Mouse (Mus musculus) midbrain, embryonic 14.5 days (tissue): ENCODE measurements around the gene Glt8d1. TPM values are rescaled to one million over a fixed set of nuclear protein-coding genes. Genes with fewer than 3 reads are reported as not detected.

Source experiments
- ATAC-seq: fragments of 200-750 bp; cut with Nextera tagmentation; 2 replicates; pipeline ENCODE4 v1.8.0; 2017; ENCODE audit warnings: moderate number of reproducible peaks, moderate library complexity; ENCODE audit not compliant: low FRiP score, low TSS enrichment
- DNase-seq: peaks from one replicate; pipeline ENCODE4 v3.0.0-alpha.2; 2015
- H3K27ac ChIP-seq: fragments of 300-500 bp; sonication (generic); replicated peaks from 2 replicates; pipeline ENCODE4 v1.5.1; 2014; ENCODE audit warnings: mild to moderate bottlenecking, low read depth, low read length, moderate library complexity
- H3K27me3 ChIP-seq: fragments of 300-500 bp; sonication (generic); 2 replicates; pipeline ENCODE4 v1.6.1; 2014; ENCODE audit warnings: low read length, control low read depth, mixed read lengths; ENCODE audit not compliant: control insufficient read depth, insufficient read depth
- H3K36me3 ChIP-seq: fragments of 300-500 bp; sonication (generic); 2 replicates; pipeline ENCODE4 v1.6.1; 2014; ENCODE audit warnings: low read length, control low read depth; ENCODE audit not compliant: control insufficient read depth, insufficient read depth
- H3K4me1 ChIP-seq: fragments of 300-500 bp; sonication (generic); 2 replicates; pipeline ENCODE4 v1.6.1; 2014; ENCODE audit warnings: mild to moderate bottlenecking, antibody characterized with exemption, low read length, control low read depth; ENCODE audit not compliant: control insufficient read depth, insufficient read depth
- H3K4me2 ChIP-seq: fragments of 300-500 bp; sonication (generic); 2 replicates; pipeline ENCODE4 v1.6.1; 2014; ENCODE audit warnings: mild to moderate bottlenecking, low read length, moderate library complexity
- H3K4me3 ChIP-seq: fragments of 300-500 bp; sonication (generic); replicated peaks from 2 replicates; pipeline ENCODE4 v1.5.1; 2014; ENCODE audit warnings: low read depth, low read length
- H3K9ac ChIP-seq: fragments of 300-500 bp; sonication (generic); replicated peaks from 2 replicates; pipeline ENCODE4 v1.6.1; 2014; ENCODE audit warnings: mild to moderate bottlenecking, low read length, moderate library complexity
- H3K9me3 ChIP-seq: fragments of 300-500 bp; sonication (generic); 2 replicates; pipeline ENCODE4 v1.6.1; 2016; ENCODE audit warnings: low read length, control low read depth, mixed read lengths; ENCODE audit not compliant: control insufficient read depth
- WGBS: fragments of 180-500 bp; shearing (Covaris S2); extraction: QIAGEN DNeasy Blood & Tissue Kit; methylation state at CpG from one replicate; pipeline ENCODE4 v1.1.7; 2014; 5-methylcytosine and 5-hydroxymethylcytosine counted together
- polyA plus RNA-seq: library from polyadenylated mRNA; unstranded; fragments of >200 nt; fragmentation: Nextera tagmentation; extraction: Ambion mirVana; gene quantifications from 2 replicates; pipeline ENCODE4 v1.2.1, GENCODE M21; 2014

Gene Glt8d1
- polyA plus RNA-seq, 1 experiment from 2014 or later = 62.4 TPM

DNA sequence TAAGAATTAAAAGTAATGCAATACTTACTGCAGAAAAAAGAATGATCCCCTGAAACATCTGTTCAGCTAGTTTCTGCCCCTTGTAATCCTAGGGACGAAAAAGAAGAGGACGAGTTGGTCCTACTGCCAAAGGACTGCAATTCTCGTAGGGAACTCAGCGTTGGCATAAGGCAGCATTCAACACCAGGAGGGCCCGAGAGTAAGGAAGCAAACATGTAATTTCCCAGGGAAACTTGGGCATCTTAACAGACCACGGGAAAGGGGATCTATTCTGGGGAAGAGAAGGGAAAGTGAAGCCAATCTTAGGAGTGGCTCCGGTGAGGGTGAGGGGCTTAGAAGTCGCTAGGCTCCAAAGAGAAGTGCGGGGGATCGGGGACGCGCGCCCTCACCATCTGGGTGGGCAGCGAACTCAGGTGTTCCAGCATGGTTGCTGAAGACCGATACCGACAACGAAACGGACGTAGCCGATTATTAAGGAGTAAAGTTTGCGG, 339 bp upstream of the Glt8d1 start:
- H3K4me3 ChIP-seq = peak overlapping the region; percentile 95
- ATAC-seq (0 out of 2 replicates have a peak, but pooled peaks have one; percentile 49), DNase-seq (no peak)
- peak overlapping the region; percentile 93 for H3K27ac ChIP-seq
- 0% methylated on average over 21 of the region's 21 CpGs for WGBS
- H3K9me3 ChIP-seq = no peaks in the 10 kb centered on the region
- H3K36me3 ChIP-seq = peaks cover 18% of the 10 kb centered on the region
- peaks cover 8% of the 10 kb centered on the region for H3K4me1 ChIP-seq
- peak overlapping the region; percentile 88 for H3K9ac ChIP-seq
- H3K4me2 ChIP-seq = peak overlapping the region; percentile 78
- no peaks in the 10 kb centered on the region for H3K27me3 ChIP-seq

DNA sequence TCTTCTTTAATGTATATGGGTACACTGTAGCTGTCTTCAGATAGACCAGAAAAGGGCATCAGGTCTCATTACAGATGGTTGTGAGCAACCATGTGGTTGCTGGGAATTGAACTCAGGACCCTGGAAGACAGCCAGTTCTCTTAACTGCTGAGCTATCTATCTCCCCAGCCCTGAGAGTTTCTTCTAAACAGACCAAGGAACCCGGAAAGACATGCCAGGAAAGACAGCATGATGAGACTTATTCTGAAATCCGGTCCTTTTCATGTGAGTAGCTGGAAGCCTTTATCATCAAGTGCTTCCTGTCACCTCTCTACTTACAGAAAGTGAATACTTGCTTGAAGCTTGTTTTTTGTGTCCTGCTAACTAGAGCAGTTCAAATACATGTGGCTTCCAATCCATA, 3.3 kb downstream of the Glt8d1 start:
- Histone ChIP-seq H3K27me3 (no peaks in the 10 kb centered on the region), H3K36me3 (peaks cover 32% of the 10 kb centered on the region), H3K4me2 (no peak overlapping the region), H3K9me3 (no peaks in the 10 kb centered on the region), H3K27ac (no peak overlapping the region), H3K4me1 (peaks cover 8% of the 10 kb centered on the region), H3K4me3 (no peak overlapping the region), H3K9ac (no peak overlapping the region)
- DNase-seq (no peak), ATAC-seq (no peak)
- 92% methylated on average over 2 of the region's 2 CpGs for whole genome bisulfite sequencing

DNA sequence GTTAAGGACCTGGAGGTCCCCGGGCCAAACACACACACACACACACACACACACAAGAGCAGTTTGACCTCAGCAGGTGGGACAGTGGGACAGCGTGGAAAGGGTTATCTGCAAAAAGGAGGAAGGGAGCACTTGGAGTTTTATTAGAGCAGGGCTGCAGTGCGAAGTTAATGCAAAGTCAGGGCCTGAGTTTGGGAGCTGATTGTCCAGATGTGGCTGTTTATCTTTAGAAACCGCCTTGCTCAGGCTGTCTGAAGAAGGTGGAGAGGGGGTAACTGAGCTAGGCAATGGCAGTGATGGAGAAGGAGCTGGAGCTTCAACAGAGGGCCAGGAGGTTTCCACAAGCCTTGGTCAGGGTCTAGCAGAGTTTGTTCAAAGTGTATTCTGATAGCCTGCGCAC, 5.6 kb downstream of the Glt8d1 start:
- H3K9me3 ChIP-seq = no peaks in the 10 kb centered on the region
- ATAC-seq = no peak
- WGBS = 89% methylated on average over 5 of the region's 5 CpGs
- no peak overlapping the region for H3K4me2 ChIP-seq
- H3K27ac ChIP-seq = no peak overlapping the region
- no peaks in the 10 kb centered on the region for H3K27me3 ChIP-seq
- no peak for DNase-seq
- peaks cover 54% of the 10 kb centered on the region for H3K36me3 ChIP-seq
- no peak overlapping the region for H3K9ac ChIP-seq
- peaks cover 8% of the 10 kb centered on the region for H3K4me1 ChIP-seq
- no peak overlapping the region for H3K4me3 ChIP-seq

GRCm38 (mm10) chr14:31011588-31011987, 10.4 kb downstream of the Glt8d1 start:
- Histone ChIP-seq H3K27me3 (no peaks in the 10 kb centered on the region), H3K9ac (no peak overlapping the region), H3K4me2 (no peak overlapping the region), H3K36me3 (peaks cover 97% of the 10 kb centered on the region), H3K27ac (no peak overlapping the region), H3K4me3 (no peak overlapping the region), H3K9me3 (no peaks in the 10 kb centered on the region), H3K4me1 (no peaks in the 10 kb centered on the region)
- ATAC-seq (no peak), DNase-seq (no peak)
- WGBS = 96% methylated on average over 3 of the region's 3 CpGs

- ATAC-seq (no peak), DNase-seq (no peak)
- H3K27ac ChIP-seq = no peak overlapping the region
- no peaks in the 10 kb centered on the region for H3K9me3 ChIP-seq
- H3K27me3 ChIP-seq = no peaks in the 10 kb centered on the region
- H3K4me2 ChIP-seq = no peak overlapping the region
- H3K4me3 ChIP-seq = no peak overlapping the region
- H3K4me1 ChIP-seq = peaks cover 8% of the 10 kb centered on the region; the same call in 1 of the 2 replicates
- no peak overlapping the region for H3K9ac ChIP-seq
- 92% methylated on average over 2 of the region's 2 CpGs for WGBS
- H3K36me3 ChIP-seq = peaks cover 81% of the 10 kb centered on the region
These were observed 12.7 kb downstream of the Glt8d1 start for GRCm38 (mm10) chr14:31013928-31014327.

GRCm38 (mm10) chr14:31016063-31016462, 14.9 kb downstream of the Glt8d1 start:
- H3K4me2 ChIP-seq = no peak overlapping the region
- no peaks in the 10 kb centered on the region for H3K27me3 ChIP-seq
- H3K27ac ChIP-seq = no peak overlapping the region
- DNase-seq (no peak), ATAC-seq (no peak)
- no peak overlapping the region for H3K9ac ChIP-seq
- no peaks in the 10 kb centered on the region for H3K9me3 ChIP-seq
- peaks cover 18% of the 10 kb centered on the region for H3K4me1 ChIP-seq
- H3K4me3 ChIP-seq = no peak overlapping the region
- 97% methylated on average over 1 of the region's 1 CpGs for WGBS
- H3K36me3 ChIP-seq = peaks cover 61% of the 10 kb centered on the region

DNA sequence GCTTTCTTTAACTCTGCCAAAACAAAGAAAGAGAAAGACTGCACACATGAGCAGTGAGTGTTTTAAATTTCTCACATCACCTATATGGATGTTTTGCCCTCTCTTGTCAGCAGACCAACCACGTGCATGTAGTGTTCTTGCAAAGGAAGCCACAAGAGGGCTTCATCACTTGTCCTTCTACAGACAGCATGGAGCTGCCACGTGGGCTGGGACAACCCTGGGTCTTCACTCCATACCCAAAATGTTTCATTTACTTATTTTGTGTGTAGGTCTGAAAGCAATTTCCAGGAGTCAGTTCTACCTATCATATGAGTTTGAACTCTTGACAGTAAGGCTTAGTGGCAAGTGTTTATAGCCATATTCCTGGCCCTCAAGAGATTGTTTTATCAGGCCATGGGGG, 16.7 kb downstream of the Glt8d1 start:
- H3K36me3 ChIP-seq = peaks cover 48% of the 10 kb centered on the region
- DNase-seq = peak; percentile 8

DNA sequence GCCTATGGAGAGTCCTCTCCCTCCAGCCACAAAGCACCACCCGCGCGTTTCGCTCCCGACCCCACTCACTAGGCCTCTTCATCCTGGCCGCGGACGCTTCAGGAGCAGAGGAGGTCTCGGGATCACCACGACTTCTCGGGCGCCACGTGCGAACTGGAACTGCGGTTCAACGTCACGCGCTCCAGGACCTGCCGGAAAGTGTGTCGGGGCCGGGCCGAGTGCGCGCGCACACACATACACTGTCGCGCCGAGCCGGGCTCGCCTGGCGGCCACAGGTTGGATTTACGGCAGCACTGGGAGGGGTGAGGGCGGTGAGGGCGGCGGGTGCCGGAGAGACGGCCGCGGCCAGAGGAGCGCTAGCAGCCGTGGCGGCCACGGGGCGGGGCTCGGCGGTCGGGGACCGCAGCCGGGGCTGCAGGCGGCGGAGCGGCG, 17.7 kb downstream of the Glt8d1 start, which contains the start of the genes Pbrm1 and Gnl3:
Gene Pbrm1 (plus strand): TSS at position 279 of the 432 bp plus-strand sequence.
Gene Gnl3 (minus strand): TSS at position 293 of the 432 bp plus-strand sequence.
- Histone ChIP-seq H3K4me3 (peak within 1 kb of the TSS; percentile 72), H3K36me3 (peaks cover 47% of the 10 kb centered on the region), H3K4me2 (peak within 1 kb of the TSS; percentile 82), H3K9me3 (no peaks in the 10 kb centered on the region), H3K27me3 (no peaks in the 10 kb centered on the region), H3K4me1 (peaks cover 18% of the 10 kb centered on the region), H3K27ac (peak within 1 kb of the TSS; percentile 99), H3K9ac (peak within 1 kb of the TSS; percentile 92)
- WGBS = under 1% methylated on average over 52 of the region's 53 CpGs
- ATAC-seq (peak; percentile 94), DNase-seq (peak; percentile 98)

More for the DNA sequence above, 16.7 kb downstream of the Glt8d1 start:
- no peak overlapping the region for H3K27ac ChIP-seq
- H3K9ac ChIP-seq = peak overlapping the region; percentile 92; the same call in 1 of the 2 replicates
- no peak for ATAC-seq
- H3K9me3 ChIP-seq = no peaks in the 10 kb centered on the region
- peak overlapping the region; percentile 82 for H3K4me2 ChIP-seq
- H3K4me3 ChIP-seq = peak overlapping the region; percentile 72
- peaks cover 18% of the 10 kb centered on the region for H3K4me1 ChIP-seq
- no peaks in the 10 kb centered on the region for H3K27me3 ChIP-seq
- WGBS = 0% methylated on average over 2 of the region's 2 CpGs
